Mouse (Mus musculus) B cell, adult 62 days (primary cell): ENCODE data around the gene Iars. TPM values are rescaled to one million over a fixed set of nuclear protein-coding genes. Genes with fewer than 3 reads are reported as not detected.

ENCODE experiments used
- total RNA-seq: library from RNA; stranded (reverse); gene quantifications from 4 replicates; pipeline ENCODE4 v1.2.4, GENCODE M21; 2023

The Iars gene
- 69.7 to 101 TPM (median 80.0 TPM) in 4 replicates for total RNA-seq

GRCm38 (mm10) chr13:49681351-49682232 is at the start of gene Iars:
Gene Iars, plus strand, starts transcription at chr13:49682100.

GRCm38 (mm10) chr13:49652481-49653179 is 29.3 kb upstream of the Iars start, which contains the start of the genes Cenpp and Nol8:
Gene Cenpp, minus strand, starts transcription at chr13:49652785.
Gene Nol8, plus strand, starts transcription at chr13:49653078.

Other genes with a start within 250 kb of the Iars start
- 0.30 to 0.92 TPM (median 0.62 TPM) in 4 replicates for gene Tes3-ps, start 188.8 kb upstream of the Iars start, total RNA-seq
- gene Ecm2, start 177.3 kb upstream of the Iars start, total RNA-seq: 0.12 TPM in 1 of 4 replicates, not detected in the others
- gene Aspn, start 137.7 kb upstream of the Iars start, total RNA-seq: not detected in 4 replicates
- gene Omd, start 99.6 kb upstream of the Iars start, total RNA-seq: 0.37 TPM in 1 of 4 replicates, not detected in the others
- gene Ogn, start 74.1 kb upstream of the Iars start, total RNA-seq: 0.21 TPM in 1 of 4 replicates, not detected in the others
- gene Cenpp, start 29.3 kb upstream of the Iars start, total RNA-seq: 1.0 to 1.6 TPM (median 1.4 TPM) in 4 replicates
- gene Nol8, start 29.0 kb upstream of the Iars start, total RNA-seq: 36.2 to 44.6 TPM (median 42.8 TPM) in 4 replicates
- gene Gm30302, start 116.9 kb downstream of the Iars start, total RNA-seq: 0.31 TPM in 1 of 4 replicates, not detected in the others